Mouse (Mus musculus) left cerebral cortex, postnatal 4 days (tissue): ENCODE measurements around the gene Fstl3. TPM values are rescaled to one million over a fixed set of nuclear protein-coding genes. Genes with fewer than 3 reads are reported as not detected.
"Not testable (repeated sequence)": the region's sequence is repeated elsewhere in the genome, so short reads cannot be mapped to it uniquely, and the experiment has no call there.

Source experiments
- DNase-seq: peaks from one replicate; pipeline ENCODE4 v3.0.0-alpha.2; 2022
- intact Hi-C: fragments of 180-260 bp; cut with DNase I; formaldehyde crosslinking; loops from one replicate; pipeline ENCODE4 v1.15.1; 2025
- total RNA-seq, 2 experiments: library from RNA; stranded (reverse); gene quantifications; 2 replicates each; pipeline ENCODE4 v1.2.3; 2021

Fstl3 gene
- total RNA-seq, 2 experiments from 2014 or later = 2.5 to 3.2 TPM

- intact Hi-C loops, DNase-seq: not testable (repeated sequence)
These were observed 17.4 kb upstream of the Fstl3 start for GRCm38 (mm10) chr10:79759675-79760074.

- intact Hi-C loops = no loop called here
These were observed 16.4 kb upstream of the Fstl3 start for GRCm38 (mm10) chr10:79760603-79761143.

GRCm38 (mm10) chr10:79762875-79763274, 14.2 kb upstream of the Fstl3 start:
- DNase-seq = no peak
- intact Hi-C loops = no loop called here

More at GRCm38 (mm10) chr10:79760603-79761143, 16.4 kb upstream of the Fstl3 start:
- DNase-seq = no peak

DNA sequence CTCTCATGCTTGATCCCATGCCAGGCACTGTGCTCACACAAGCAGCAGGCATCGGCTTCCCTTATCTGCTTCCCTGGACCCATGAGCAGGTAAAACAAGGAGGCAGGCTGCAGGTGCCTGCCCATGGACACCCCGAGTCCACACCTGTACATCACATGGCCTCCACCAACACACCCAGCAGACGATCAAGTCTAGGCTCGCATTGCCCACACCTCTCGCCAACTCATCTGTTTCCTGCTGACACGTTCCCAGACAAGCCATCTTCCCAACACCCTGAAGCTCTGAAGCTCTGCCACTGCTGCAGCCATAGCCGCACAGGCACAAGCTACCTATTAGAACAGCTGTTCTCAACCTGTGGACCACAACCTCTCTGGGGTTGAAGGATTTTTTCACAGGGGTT, 12.8 kb upstream of the Fstl3 start:
- DNase-seq = no peak
- intact Hi-C loops = no loop called here

DNA sequence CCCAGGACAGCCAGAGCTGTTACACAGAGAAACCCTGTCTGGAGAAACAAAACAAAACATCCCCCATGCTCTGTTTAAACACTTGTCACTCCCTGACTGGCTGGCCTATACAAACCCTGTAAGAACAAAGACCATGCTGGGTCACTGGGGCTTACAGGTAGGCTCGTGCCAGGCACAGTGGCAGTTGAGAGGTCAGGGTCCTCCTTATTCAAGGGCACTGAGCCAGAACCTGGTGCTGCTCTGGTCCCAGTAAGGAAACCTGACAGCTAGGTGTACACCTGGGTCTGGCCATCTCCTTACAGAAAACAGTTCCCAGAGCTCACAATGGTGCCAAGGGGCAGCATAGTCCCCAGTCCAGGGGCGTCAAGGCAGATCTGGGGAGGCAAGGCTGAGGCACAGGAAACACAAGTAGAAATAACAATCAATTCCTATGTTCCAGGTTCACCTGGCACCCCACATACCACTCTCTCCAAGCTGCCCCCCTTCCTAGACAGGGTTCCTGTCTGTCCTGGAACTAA, 11.8 kb upstream of the Fstl3 start:
- no peak for DNase-seq
- intact Hi-C loops = no loop called here

DNA sequence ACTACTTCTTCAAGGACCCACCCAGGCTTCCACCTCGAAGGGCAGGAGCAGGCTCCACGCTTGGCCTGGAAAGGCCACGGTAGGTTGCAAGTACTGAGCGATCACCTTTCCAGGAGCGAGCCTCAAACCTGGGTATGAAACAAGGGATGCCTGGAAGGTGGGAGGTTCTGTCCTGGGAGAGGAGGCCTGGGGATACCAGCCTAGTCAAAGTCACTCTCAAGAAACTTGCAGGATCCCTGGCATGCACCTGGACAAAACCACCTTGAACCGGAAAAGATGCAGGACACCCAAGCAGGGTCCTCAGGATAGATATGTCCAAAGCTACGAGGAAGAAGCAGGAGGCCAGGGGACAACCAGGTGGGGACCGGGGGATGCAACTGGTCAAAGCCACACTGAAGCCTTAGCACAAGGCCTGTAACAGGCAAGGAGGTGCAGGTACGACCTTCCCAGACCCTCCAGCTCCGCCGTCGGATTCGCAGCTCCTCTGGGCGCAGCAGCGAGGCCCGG, 11.0 kb upstream of the Fstl3 start:
- intact Hi-C loops = no loop called here
- DNase-seq = no peak

DNA sequence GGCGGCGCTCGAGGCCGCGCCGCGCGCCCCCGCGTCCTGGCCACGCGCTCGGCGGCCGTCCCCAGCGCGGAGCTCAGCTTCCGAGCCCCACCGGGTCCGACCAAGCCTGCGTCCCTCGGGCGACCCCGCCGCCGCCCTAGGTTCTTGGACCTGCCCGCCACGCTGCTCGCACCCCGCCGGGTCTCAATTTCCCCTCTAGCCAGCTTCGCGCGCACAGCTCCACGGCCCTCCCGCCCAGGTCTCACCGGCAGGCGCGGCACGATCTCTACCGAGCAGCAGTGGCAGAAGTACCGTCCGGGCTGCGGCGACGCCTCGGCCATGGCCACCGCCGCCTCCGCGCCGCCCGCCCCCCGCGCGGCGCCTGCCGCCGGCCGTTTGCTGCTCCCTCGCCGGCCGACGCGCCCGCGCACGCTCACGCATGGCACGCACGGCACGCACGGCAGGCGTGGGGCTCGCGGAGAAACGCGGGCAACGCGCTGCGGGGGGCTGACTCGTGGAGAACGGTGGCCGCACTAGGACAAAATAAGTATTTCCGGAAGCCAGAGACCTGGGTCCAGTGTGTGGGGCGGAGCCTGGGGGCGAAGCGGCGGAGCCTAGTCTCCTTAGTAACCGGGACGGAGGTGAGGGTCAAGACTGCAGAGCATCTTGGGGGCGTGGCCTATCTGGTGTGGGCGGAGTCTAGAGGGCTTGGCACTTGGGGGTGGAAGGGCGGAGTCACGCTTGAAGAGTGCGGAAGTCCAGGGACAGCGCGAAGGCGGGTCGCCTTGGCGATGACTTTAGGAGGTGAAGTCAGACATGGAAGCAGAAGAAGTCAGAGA, 10.4 kb upstream of the Fstl3 start, which contains the start of gene Rnf126:
Gene Rnf126 (minus strand): TSS at position 445 of the 818 bp plus-strand sequence.
- DNase-seq = peak; percentile 99
- intact Hi-C loops = no loop called here

GRCm38 (mm10) chr10:79767372-79768244, 9.5 kb upstream of the Fstl3 start:
- intact Hi-C loops = no loop called here

GRCm38 (mm10) chr10:79768400-79768799, 8.7 kb upstream of the Fstl3 start:
- DNase-seq = peak; percentile 85
- intact Hi-C loops = no loop called here

More at GRCm38 (mm10) chr10:79767372-79768244, 9.5 kb upstream of the Fstl3 start:
- DNase-seq = peak; percentile 98

DNA sequence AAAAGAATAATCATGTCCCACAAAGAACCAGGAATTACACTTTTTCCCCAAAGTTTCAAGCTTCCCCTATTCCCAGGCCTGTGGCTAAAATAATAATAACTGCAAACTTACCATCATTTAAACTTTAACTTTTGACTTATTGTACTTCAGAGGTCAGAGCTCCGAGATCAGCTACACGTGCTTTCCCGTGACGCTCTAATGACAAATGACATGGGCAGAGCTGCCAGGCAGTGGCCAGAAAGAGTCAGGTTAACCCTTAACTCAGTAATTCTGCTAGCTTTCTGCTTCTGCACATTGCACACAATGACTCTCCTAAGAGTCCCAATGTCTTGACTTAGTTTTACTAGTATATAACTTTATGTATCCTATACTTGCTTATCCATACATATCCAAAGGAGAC, 7.7 kb upstream of the Fstl3 start:
- DNase-seq = no peak

DNA sequence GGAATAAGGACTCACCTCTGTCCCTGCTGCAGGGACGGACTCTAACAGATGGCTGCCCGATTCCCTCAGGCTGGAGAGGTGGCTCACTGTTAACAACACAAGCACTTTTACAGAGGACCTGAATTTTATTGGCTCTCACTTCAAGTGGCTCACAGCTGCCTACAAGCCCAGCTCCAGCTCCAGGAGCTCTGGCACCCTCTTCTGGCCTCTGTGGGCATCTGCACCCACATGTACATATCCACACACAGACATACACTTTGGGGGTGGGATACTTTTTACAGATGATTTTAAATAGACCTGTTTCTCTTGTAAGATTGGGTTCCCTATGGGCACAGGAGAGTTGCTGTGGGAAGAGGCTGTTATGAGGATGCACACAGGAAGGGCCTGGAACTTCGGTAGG, 4.8 kb upstream of the Fstl3 start:
- intact Hi-C loops = no loop called here
- no peak for DNase-seq

More for the DNA sequence above, 7.7 kb upstream of the Fstl3 start:
- intact Hi-C loops = no loop called here

GRCm38 (mm10) chr10:79773208-79773607, 3.9 kb upstream of the Fstl3 start:
- intact Hi-C loops = no loop called here
- DNase-seq = no peak

DNA sequence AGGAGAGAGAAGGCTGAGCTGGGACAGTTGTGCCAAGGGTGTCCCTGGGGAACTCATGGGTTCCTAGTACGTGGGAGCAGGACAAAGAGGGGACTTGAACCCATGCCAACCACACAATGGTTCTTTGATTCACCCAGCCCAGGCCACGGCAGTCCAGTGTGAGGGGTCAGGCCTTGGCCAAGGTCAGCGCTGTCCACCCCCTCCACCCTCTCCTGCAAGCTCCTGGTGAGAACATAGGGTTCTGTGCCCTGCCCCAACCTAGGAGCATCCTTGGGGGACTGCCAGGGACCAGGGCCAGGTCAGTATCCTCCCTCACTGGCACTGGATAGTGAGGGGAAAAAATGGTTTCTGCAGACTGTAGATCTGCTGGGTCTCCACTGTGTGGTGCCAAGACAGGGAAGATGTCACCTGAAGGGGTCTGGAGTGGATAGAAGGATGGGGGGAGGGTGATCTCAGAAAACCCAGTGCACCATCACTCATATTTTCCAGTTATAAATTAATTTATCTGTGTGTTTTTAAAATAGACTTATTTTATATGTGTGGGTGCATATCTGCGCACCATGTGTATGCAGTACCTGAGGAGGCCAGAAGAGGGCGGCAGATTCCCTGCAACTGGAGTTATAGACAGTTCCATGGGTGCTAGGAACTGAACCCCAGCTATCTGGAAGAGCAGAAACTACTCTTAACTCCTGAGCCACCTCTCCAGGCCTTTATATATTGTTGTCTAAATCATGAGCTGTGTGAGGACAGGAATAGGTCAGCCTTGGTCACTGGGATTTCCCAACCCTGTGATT, 2.4 kb upstream of the Fstl3 start:
- intact Hi-C loops = no loop called here
- DNase-seq = no peak

DNA sequence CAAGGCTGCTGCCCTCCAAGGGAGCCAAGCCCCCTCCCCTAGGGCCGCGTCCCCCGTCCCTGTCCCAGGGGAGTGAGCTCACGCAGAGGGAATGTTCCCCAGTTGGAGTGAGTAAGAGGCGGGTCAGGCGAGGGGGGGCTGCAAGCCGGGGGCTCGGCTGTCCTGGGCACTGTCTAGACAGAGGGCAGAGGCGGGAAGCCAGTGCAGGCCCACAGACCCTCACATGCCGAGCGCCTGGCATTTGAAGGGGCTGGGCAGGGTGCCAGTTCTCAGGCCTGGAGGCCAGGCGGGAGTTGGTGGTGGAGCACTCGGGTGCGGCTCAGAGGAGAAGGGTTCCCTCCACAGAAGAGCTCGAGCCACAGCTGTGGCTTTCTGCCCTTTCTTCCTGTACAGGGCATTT, 934 bp downstream of the Fstl3 start:
- intact Hi-C loops = no loop called here
- peak; percentile 88 for DNase-seq

DNA sequence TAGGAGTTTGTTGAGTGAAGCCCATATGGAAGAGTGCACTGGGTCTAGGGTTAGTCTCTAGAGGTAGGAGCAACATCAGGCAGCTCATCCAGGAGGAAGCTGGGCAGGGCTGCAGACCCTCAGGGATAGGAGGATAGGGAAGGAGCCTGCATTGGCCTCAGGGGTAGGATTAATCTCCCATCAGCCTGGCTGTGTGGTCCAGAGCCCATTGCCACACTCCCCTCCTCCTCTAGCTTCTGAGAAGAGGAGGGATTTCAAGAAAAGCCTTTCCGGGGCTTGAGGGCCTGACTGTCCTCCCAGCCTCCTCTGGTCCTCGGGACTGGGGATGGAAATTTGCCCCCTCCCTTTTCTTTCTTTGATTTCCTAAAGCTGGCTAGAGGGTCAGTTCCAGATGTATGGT, 2.1 kb downstream of the Fstl3 start:
- no peak for DNase-seq
- intact Hi-C loops = no loop called here

DNA sequence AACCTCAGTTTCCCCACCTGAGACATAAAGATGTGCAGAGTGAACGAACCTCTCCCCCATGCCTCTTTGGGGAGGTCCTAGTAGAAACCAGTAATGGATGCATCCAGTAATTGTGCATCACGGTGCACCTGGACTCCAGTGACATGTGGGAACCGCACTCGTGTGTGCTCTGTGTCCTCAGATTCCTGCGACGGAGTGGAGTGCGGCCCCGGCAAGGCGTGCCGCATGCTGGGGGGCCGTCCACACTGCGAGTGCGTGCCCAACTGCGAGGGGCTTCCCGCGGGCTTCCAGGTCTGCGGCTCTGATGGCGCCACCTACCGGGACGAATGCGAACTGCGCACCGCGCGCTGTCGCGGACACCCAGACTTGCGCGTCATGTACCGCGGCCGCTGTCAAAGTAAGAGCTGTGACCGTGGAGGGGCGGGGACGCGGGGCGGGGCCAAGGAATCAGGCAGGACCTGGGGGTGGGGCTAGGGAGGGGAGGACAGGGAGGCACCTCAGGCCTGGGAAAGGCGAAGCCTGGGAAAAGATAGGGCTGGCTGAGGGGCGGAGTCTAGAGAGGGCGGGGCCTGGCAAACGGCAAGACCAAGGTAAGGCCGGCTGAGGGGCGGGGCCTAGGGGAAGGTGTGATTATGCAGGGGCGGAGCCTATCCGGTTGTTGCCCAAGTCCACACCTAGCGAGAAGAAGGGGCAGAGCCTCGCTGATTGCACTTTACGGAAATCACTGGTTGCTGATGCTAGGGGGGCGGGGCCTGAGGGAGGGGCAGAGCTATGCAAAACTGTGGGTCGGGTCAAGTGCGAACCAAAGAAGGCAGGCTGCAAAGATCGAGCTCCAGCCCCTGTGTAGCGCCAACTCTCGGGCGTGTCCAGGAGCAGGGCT, 3.0 kb downstream of the Fstl3 start:
- intact Hi-C loops = no loop called here
- peak; percentile 97 for DNase-seq

- intact Hi-C loops = no loop called here
- peak; percentile 54 for DNase-seq
These were observed 3.6 kb downstream of the Fstl3 start for GRCm38 (mm10) chr10:79780664-79781015.

GRCm38 (mm10) chr10:79781139-79781538, 4.1 kb downstream of the Fstl3 start:
- DNase-seq = no peak
- intact Hi-C loops = no loop called here

DNA sequence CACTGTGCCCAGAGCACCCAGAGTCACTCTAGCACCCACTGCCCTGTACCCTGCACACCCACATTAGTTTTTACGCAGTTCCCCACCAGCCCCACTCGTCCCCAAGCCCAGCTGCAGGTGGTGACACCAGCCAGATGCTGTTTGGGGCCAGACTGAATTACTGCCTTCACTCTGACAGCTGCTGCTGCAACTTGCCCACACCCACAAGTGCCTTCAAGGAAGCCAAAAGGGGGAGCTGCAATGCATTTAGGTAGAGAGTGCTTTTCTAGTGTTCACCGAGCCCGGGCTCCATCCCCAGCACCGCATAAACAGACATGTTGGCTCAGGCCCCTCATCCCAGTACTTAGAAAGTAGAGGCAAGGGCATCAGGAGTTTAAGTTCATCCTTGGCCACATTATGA, 4.9 kb downstream of the Fstl3 start:
- DNase-seq = no peak

More for the DNA sequence above, 4.9 kb downstream of the Fstl3 start:
- intact Hi-C loops = no loop called here
